Mouse (Mus musculus) spleen, adult 2 months (tissue): ENCODE measurements around the gene Mapk12. TPM values are rescaled to one million over a fixed set of nuclear protein-coding genes. Genes with fewer than 3 reads are reported as not detected.

Source experiments
- DNase-seq, 2 experiments: peaks; one replicate each; pipeline versions ENCODE4 v3.0.0 to v3.0.0-alpha.2; 2012 to 2021; ENCODE audit warnings: low spot score in 2 of 2, low read depth in 1 of 2
- H3K27ac ChIP-seq: fragments of 200-500 bp; 2 replicates; pipeline ENCODE4 v1.5.1; 2012; ENCODE audit warnings: low read length, inconsistent platforms; ENCODE audit not compliant: insufficient read depth
- H3K27me3 ChIP-seq: fragments of 200-500 bp; 2 replicates; pipeline ENCODE4 v1.6.1; 2012; ENCODE audit warnings: mild to moderate bottlenecking, moderate library complexity, low read length, inconsistent platforms; ENCODE audit not compliant: control insufficient read depth, insufficient read depth
- H3K36me3 ChIP-seq: fragments of 200-500 bp; 2 replicates; pipeline ENCODE4 v1.6.1; 2012; ENCODE audit warnings: mild to moderate bottlenecking, low read length, inconsistent platforms; ENCODE audit not compliant: control insufficient read depth, insufficient read depth
- H3K4me1 ChIP-seq: fragments of 200-500 bp; 2 replicates; pipeline ENCODE4 v1.6.1; 2011; ENCODE audit warnings: inconsistent platforms; ENCODE audit not compliant: control insufficient read depth, insufficient read depth, insufficient read length
- H3K4me3 ChIP-seq: fragments of 200-500 bp; 2 replicates; pipeline ENCODE4 v1.5.1; 2011; ENCODE audit warnings: mild to moderate bottlenecking, inconsistent platforms; ENCODE audit not compliant: insufficient read depth, insufficient read length; ENCODE audit errors: extremely low read depth
- CTCF ChIP-seq: fragments of 200-500 bp; IDR thresholded peaks from 2 replicates; pipeline ENCODE4 v1.5.1; 2011; ENCODE audit warnings: mild to moderate bottlenecking, inconsistent platforms; ENCODE audit not compliant: insufficient read depth, insufficient read length, insufficient replicate concordance; ENCODE audit errors: extremely low read depth
- POLR2A ChIP-seq: fragments of 200-500 bp; IDR thresholded peaks from 2 replicates; pipeline ENCODE4 v1.6.1; 2011; ENCODE audit warnings: low read depth, low read length, inconsistent platforms
- WGBS: fragments of 180-500 bp; shearing (Covaris S2); methylation state at CpG from one replicate; pipeline ENCODE4 v1.1.7; 2018; 5-methylcytosine and 5-hydroxymethylcytosine counted together
- polyA plus RNA-seq: library from polyadenylated mRNA; depleted of rRNA; stranded (reverse); fragments of >200 nt; gene quantifications from 2 replicates; pipeline ENCODE4 v1.2.3, GENCODE M21; 2012

Gene Mapk12
- polyA plus RNA-seq, 1 experiment, result 3.9 TPM

GRCm38 (mm10) chr15:89127364-89127940, 13.1 kb downstream of the Mapk12 start:
- Histone ChIP-seq H3K27me3 (no peaks in the 10 kb centered on the region), H3K36me3 (peaks cover 7% of the 10 kb centered on the region), H3K4me1 (peaks cover 37% of the 10 kb centered on the region), H3K4me3 (peak overlapping the region; percentile 69; the same call in 1 of the 2 replicates), H3K27ac (no peak overlapping the region)
- 64% methylated on average over 8 of the region's 8 CpGs for WGBS
- no peak for DNase-seq
- no peak for TF ChIP-seq CTCF
- no peak for TF ChIP-seq POLR2A

DNA sequence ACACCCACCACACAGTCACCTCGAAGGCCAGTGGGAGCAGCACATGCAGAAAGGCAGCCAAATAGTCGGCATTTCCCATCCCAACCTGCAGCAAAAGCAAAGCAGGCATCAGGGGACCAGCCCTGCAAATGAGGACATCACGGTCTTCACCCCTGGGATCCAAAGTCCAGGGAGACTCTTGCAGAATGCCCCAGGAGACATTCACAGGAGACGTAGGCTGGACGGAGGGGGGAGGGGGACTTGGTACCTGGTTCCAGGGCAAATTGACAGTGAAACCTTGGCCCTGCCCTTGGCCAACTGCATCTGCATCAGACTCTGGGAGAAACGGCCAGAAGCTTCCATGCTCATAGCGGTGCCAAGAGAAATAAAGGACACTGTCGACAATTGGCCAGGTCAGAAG, 13.9 kb downstream of the Mapk12 start:
- Histone ChIP-seq H3K27me3 (no peaks in the 10 kb centered on the region), H3K4me1 (peaks cover 37% of the 10 kb centered on the region), H3K36me3 (peaks cover 7% of the 10 kb centered on the region), H3K27ac (no peak overlapping the region), H3K4me3 (no peak overlapping the region)
- no peak for DNase-seq
- WGBS, result 93% methylated on average over 8 of the region's 8 CpGs
- TF ChIP-seq CTCF (no peak), POLR2A (no peak)

GRCm38 (mm10) chr15:89125351-89125750, 15.2 kb downstream of the Mapk12 start:
- Histone ChIP-seq H3K36me3 (peaks cover 7% of the 10 kb centered on the region), H3K4me1 (peaks cover 28% of the 10 kb centered on the region), H3K27me3 (no peaks in the 10 kb centered on the region), H3K27ac (no peak overlapping the region), H3K4me3 (no peak overlapping the region)
- no peak for DNase-seq
- TF ChIP-seq CTCF, result no peak
- TF ChIP-seq POLR2A, result no peak
- WGBS, result 94% methylated on average over 9 of the region's 9 CpGs

DNA sequence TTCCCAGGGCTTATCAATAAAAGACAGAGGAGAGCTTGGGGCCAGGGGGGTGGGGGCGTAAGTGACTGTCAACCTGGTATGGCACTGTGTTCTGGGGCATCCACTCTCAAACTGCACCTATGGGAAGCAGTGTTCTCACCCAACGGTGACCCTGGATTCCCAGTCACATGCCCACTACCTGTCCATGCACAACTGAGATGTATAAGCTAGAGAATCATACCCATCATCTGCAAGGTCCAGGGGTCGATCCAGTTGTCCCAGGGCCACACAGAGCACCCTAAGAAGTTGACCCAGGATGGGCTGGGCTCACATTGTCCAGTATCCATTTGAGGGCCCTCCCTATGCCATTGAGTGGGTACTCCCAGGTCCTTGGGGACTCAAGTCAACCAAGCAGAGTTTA, 16.2 kb downstream of the Mapk12 start:
- no peak overlapping the region for H3K27ac ChIP-seq
- peaks cover 21% of the 10 kb centered on the region for H3K4me1 ChIP-seq
- no peak for DNase-seq
- no peak overlapping the region for H3K4me3 ChIP-seq
- H3K27me3 ChIP-seq, result no peaks in the 10 kb centered on the region
- TF ChIP-seq POLR2A (no peak), CTCF (no peak)
- peaks cover 9% of the 10 kb centered on the region for H3K36me3 ChIP-seq
- 96% methylated on average over 3 of the region's 3 CpGs for WGBS

GRCm38 (mm10) chr15:89123595-89123994, 16.9 kb downstream of the Mapk12 start:
- DNase-seq, result no peak
- peak overlapping the region; percentile 44; the same call in 1 of the 2 replicates for H3K27ac ChIP-seq
- TF ChIP-seq CTCF (no peak), POLR2A (no peak)
- 75% methylated on average over 11 of the region's 11 CpGs for WGBS
- peaks cover 16% of the 10 kb centered on the region for H3K4me1 ChIP-seq
- no peaks in the 10 kb centered on the region for H3K27me3 ChIP-seq
- H3K4me3 ChIP-seq, result no peak overlapping the region
- H3K36me3 ChIP-seq, result peaks cover 9% of the 10 kb centered on the region

GRCm38 (mm10) chr15:89122649-89123366, 17.7 kb downstream of the Mapk12 start, which contains the start of gene Tubgcp6:
TSS of gene Tubgcp6 (minus strand) at chr15:89123112.
- H3K36me3 ChIP-seq, result peaks cover 9% of the 10 kb centered on the region

DNA sequence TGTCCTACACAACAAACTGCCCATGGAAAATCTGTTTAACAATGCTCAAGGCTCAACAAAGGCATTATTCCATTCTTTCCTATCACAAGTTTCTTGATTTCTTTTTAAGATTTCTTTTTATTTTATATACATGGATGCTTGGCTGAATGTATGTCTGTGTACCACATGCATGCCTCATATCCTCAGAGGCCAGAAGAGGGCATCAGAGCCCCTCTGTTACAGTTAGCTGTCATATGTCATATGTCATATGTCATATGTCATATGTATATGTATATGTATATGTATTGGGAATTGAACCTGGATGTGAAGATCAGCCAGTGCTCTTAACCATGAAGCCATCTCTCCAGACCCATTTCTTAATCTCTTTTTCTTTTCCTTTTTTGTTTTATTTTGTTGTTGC, 22.5 kb downstream of the Mapk12 start:
- Histone ChIP-seq H3K4me1 (peaks cover 7% of the 10 kb centered on the region; the same call in 1 of the 2 replicates), H3K27ac (no peak overlapping the region), H3K4me3 (no peak overlapping the region), H3K36me3 (peaks cover 9% of the 10 kb centered on the region), H3K27me3 (no peaks in the 10 kb centered on the region)
- TF ChIP-seq CTCF, result peak; percentile 21; the same call in 1 of the 2 replicates
- no peak for TF ChIP-seq POLR2A
- DNase-seq, result peak; percentile 50 to 55

More at GRCm38 (mm10) chr15:89122649-89123366, 17.7 kb downstream of the Mapk12 start, which contains the start of gene Tubgcp6:
- peak within 1 kb of the TSS; percentile 55 for H3K27ac ChIP-seq
- peak; percentile 80 to 91 for DNase-seq
- peak within 1 kb of the TSS; percentile 97 for H3K4me3 ChIP-seq
- no peak for TF ChIP-seq CTCF
- peak; percentile 41; the same call in 1 of the 2 replicates for TF ChIP-seq POLR2A
- peaks cover 15% of the 10 kb centered on the region for H3K4me1 ChIP-seq
- no peaks in the 10 kb centered on the region for H3K27me3 ChIP-seq
- 1% methylated on average over 47 of the region's 47 CpGs for WGBS
